In the genomic region with DNA sequence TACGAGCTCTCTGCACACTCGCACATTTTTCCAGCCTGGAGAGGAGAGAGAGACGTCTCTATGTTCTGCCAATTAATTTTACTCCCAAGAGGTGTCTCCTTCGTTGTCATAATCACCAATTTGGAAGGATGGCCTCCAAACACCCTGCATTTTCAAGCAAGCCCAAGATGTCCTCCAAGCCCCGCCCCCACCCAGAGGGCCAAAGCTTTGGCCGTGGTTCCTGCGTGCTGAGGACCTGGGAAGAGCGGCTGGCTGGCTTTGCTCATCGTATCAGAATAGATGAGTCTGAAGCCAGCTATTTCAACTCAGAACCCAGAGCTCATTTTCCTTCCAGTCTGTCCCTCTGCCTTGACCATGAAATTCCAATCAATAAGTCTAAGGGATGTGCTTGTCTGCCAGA, we compare ENCODE assay signal across 20 mouse cellular contexts. TPM values are rescaled to one million over a fixed set of nuclear protein-coding genes. Genes with fewer than 3 reads are reported as not detected.
"Had no signal": no experiment of that assay in that cellular context is flagged by ENCODE, and none has a peak within 500 bp of the region (broad histone marks: within the 10 kb centered on the region; RNA-seq: fewer than 3 reads in every experiment).

No protein-coding gene starts in this region.

- H3K4me1 ChIP-seq: midbrain, embryonic 12.5 days had no signal

- H3K27ac ChIP-seq: midbrain, embryonic 10.5 days; midbrain, embryonic 12.5 days; neural tube, embryonic 15.5 days had no signal

- H3K4me3 ChIP-seq: midbrain, embryonic 10.5 days; midbrain, embryonic 12.5 days; myocyte; neural tube, embryonic 13.5 days; neural tube, embryonic 15.5 days had no signal

- DNase-seq: lung, adult 18-20 months; lung, embryonic 14.5 days; lung, postnatal 10 days; lung, postnatal 4 days; midbrain, embryonic 14.5 days; retina, postnatal 1 day; right cerebral cortex, adult 18-20 months; right cerebral cortex, postnatal 25 days; right cerebral cortex, postnatal 4 days; spleen, adult 18-20 months; thymus, adult 18-20 months; thymus, postnatal 14 days; thymus, postnatal 36 days had no signal

RNA-seq across cellular contexts. Expression of gene Tbx3, which starts 29.4 kb away (rescaled TPM):
- total RNA-seq: megakaryocyte, adult 5-6 weeks; megakaryocyte-erythroid progenitor cell, adult 5-6 weeks had no signal
